Mouse (Mus musculus): Measurements from ENCODE around the gene Tcf7.

The Tcf7 gene

DNA sequence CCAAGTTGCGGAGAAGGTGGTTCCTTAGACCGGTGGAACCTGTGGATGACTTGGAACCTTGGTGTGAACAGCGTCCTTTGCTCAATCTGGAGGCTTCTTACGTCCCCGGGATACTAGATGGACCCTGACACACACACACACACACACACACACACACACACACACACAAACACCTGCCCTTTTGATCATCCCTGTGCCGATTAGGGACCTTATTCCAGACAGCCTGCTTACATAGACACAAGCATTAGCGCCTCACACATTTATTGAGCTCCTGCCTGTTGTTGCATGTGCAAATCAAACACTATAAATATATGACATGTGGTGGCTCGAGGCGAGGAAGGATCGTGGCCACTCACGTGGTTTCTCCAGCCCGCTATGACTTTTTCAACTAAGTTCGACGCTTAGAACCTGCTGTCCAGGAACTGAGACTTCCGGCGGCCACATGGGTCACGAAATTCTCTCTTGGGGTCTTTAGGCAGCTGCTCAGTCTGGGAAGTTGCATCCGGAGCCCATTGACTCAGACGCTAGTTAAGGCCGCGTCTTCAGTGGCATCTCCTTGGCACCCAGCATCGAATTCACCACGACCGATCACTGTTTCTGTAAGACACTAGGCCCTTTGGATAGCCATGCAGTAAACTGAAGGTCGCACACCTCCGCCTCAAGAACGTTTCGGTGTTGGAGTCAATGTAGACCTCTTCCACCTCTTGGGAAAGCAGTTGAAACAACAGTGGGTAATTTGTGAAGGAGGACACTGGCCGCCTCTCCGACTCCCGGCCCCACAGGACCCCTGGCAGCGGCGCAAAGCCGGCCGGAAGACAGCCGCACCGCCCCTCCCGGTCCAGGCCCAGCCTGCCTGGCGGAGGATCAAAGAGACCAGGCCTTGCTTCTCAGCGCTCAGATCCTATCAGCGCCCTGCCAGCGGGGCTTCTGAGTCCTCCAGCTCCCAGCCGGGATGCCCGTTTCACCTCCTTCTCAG is 1.1 kb upstream of the Tcf7 start:
- no peak for DNase-seq (ENCODE audit: extremely low read depth, low read depth)

DNA sequence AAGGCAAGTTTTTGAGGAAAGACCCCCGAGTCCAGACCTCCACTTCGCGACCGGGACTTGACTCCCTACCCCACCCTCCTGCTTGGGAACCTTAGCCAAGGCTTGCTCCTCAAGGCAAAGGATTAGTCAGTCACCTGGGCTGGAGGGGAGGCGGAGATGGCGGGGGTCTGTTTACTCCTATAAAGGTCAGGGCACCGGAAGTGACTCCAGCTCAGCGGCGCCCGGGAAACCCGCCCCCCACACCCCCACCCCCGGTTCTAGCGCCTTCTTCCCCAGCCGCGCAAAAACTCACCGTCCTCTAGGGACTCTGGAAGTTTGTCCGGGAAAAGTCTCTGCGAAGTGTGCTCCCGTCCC is 417 bp downstream of the Tcf7 start:
- DNase-seq (ENCODE audit: extremely low read depth, low read depth), result no peak

DNA sequence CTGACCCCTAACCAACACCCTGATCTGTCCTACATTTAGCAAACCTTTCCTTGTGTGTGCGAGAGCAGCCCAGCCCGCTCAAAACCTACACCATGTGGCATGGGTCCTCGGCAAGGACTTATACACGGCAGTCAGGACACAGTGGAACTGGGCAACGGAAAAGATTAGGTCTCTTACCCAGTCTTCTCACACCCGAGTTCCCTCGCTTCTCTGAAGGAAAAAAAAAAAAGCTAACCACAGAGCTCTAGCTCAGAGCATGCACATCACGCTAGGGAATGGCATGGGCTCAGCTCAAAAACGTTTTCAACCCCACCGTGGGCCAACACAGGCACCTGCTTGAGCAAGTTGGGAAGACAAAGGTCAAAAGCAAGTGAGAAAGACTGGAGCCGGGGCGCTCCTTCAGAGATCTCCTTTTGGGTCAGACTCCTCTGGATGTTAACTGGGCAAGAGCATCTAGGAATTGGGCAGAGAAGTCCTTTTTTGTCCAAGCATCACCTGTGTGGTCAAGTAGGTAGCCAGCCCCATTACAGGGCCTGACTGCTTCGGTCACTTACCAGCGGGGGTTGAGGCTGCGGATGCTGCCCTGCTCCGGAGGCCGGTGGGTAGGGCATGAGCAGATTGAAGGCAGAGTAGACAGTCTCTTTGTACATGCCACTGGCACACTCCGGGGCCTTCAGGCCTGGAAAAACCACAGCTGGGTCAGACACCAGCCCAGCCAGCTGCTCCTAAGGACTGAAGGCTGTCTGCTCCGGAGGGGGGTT is 1.1 kb downstream of the Tcf7 start:
- no peak for DNase-seq (ENCODE audit: extremely low read depth, low read depth)

DNA sequence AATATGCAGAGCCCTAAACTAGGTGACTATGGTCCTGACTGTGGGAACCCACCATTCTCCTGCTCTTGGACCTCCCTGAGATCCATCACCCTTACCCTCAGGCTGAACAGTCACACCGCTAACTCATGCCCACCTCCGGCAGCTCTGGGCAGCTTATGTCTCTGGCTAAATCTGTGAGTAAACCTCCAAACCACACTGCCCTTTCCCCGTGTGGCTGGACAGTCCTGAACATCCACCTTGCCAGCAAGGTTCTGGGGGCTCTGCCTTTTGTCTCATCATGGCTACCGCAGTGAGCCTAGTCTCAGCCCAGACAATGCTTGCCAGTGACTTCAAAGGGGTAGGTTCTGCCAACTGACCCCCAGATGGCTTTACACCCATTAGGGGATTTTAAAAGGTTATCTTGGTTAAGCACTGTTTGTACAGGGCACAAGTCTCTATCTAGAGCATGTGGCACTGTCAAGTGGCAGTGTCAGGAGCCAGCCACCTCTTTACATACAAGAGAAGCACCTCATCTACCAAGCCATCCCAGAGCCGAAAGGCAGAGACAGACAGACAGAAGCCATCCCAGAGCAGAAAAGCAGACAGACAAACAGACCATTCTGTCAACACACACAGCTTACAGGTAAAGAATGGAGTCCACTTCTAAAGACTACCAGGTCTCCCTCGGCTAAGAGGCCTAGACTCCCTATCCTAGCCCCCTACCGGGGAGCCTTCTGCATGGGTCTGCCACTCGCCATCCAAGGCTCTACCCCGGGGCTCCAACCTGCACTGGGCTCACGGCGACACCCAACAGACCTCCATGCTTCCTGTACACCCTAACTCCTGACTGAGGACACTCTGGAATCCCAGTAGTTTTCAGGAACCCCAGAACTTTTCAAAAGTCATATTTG is 2.0 kb downstream of the Tcf7 start:
- no peak for DNase-seq (ENCODE audit: extremely low read depth, low read depth)

DNA sequence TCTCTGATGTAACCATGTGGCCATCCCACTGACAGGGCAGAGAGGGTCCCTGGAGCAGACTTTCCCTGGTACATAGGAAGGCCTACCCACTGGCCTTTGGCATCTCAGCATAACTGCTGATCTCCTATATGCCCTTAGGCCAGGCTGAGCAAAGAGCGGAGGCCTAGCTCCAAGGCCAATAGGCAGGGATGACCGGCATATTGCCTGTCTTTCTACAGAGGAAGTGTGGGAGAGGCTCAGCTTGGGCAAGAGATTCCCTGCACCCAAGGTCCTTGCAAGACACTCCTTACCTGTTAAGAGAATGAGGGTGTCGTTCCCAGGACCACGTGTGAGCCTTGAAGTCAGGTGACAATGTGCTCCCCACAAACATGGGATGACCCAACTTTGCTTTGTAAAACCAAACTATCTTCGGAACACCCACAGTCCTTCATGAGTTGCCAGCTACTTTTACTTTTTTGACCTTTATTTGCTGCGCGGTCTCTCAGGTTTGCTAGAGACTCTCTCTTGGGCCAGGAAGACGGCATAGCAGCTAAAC is 3.1 kb downstream of the Tcf7 start:
- no peak for DNase-seq (ENCODE audit: extremely low read depth, low read depth)

DNA sequence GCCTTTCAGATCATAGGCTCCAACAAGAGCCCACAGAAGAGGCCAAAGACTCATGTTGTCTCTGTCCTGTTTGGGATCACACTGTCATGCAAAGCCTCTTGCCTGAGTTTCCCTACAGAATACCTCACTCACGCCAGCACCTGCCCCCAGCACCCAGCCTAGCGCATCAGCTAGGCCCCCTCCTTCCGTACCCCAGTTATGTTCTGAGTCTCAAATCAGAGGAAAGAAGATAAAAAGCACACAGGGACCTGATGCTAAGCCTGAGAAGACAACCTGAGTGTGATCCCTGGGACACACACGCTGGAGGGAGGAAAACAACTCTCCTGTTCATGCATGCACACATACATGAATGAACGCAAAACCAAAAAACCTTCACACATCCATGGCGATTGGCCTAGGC is 3.8 kb downstream of the Tcf7 start:
- no peak for DNase-seq (ENCODE audit: extremely low read depth, low read depth)

DNA sequence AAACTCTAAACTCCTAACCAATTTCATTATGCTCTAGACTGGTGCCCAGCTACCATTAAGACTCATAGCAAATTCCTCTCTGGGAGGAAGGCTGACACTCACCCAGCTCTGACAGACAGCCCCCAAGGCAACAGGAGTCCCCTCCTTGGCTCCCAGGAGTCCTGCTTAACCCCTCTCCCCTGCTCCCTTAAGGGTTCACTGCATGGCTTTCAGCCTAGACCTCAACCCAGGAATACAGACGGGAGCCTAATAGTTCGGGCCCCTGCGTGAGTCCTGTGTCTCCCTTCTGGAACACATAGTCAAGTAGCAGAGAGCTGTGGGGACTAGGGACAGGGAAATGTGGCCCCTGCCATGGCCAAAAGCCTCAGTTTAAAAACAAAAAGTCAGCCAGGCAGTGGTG is 4.7 kb downstream of the Tcf7 start:
- DNase-seq (ENCODE audit: extremely low read depth, low read depth), result no peak

DNA sequence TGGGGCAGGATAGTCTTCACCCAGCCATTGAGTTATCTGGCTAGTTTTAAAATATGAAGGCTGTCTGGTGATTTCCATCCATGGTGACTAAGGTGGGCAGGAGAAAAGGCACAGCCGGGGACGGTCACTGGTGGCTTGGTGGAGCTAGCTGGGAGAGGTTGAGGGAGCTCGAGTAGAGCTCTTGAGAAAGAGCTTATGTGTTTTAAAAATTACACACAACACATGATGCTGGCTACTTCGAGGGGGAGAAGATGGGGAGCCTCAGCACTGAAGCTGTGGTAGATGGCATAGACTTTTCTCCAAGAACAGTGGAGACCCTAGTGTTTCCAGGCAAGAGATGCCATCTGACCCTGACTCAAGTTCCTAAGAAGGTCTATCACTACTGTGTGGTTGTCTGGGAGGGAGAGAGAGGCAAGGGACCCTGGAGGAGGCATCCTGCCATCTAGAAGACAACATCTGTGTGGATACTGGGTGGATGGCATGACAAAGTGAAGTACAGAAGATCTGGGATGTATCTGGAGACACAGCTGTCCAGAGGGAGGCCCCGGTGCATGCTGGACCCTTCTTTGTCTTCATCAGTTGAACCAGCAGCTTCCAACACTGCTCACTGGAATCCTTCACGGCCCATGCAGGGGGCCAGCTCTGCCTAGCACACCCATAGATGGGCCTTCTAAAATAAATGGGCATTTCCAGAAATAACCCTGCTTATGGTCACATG is 5.2 kb downstream of the Tcf7 start:
- no peak for DNase-seq (ENCODE audit: extremely low read depth, low read depth)

DNA sequence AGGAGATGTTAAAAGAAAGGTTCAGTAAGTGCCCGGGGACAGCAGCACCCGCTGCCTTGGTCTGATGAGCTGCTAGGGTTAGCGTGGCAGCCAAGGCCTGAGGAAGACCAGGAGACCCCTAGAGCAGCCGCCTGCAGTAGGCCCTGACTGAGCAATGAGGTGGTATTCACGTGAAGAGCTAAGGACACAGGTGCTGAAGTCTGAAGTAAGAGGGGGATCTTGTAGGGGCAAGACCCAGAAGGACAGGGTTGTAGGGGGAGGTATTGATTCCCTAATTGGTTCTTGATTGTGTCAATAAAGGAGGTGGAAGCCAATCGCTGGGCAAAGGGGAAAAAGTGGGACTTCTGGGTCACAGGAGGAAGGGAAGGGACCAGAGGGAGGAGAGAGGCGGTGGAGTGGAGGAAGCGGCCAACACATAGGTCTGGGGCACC is 5.8 kb downstream of the Tcf7 start:
- no peak for DNase-seq (ENCODE audit: extremely low read depth, low read depth)

DNA sequence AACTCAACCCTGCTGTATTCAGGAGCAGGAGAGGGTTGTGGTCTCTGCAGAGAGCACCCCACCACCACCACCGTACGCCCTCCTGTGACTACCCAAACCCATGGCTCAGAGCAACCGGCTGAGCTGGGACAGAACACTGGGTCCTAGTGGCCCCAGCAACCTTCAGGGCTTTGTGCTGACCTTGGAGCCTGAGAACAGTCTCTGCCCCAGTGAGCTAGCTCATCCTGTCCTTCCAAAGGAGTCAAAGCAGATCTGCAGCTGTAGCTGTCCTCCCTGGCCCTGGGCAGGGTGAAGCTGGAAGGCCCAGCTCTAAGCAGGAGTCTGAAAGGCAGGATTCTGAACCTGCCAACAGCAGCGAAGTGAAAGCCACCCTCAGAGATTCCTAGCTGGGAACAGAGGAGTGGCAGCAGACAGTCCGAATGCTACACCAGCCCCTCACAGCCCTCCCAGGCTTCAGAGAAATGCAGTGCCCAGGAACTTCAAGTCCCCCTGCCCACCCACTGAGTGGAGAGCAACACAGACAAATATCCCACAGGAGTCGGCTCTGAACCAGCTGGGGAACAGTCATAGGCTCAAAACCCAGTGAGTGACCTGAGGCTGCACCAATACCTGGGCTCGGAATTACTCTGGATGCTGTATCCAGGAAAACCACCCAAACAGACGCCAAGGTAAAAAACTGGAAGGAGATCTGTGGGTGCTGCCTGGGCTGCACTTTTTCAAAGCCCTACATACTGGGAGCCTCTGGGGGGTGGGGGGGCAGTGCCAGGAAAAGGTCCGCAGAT is 6.8 kb downstream of the Tcf7 start:
- no peak for DNase-seq (ENCODE audit: extremely low read depth, low read depth)

DNA sequence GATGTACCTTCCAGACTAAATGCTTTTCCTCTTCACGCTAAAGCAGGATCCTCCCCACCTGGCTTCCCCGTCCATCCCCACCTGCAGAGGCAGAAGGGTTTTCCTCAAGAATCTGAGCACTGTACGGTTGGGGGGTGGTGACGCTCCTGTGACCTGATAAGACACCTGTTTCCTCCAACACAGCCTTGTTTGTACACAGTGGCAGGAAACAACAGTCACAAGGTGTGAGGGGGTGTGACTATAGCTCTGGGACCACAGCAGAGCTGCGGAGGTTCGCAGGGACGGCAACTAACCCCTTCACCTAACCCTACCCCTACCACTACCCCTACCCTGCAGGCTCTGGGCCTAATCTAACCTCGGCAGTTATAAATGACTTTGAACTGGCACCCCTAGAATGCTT is 7.4 kb downstream of the Tcf7 start:
- no peak for DNase-seq (ENCODE audit: extremely low read depth, low read depth)

DNA sequence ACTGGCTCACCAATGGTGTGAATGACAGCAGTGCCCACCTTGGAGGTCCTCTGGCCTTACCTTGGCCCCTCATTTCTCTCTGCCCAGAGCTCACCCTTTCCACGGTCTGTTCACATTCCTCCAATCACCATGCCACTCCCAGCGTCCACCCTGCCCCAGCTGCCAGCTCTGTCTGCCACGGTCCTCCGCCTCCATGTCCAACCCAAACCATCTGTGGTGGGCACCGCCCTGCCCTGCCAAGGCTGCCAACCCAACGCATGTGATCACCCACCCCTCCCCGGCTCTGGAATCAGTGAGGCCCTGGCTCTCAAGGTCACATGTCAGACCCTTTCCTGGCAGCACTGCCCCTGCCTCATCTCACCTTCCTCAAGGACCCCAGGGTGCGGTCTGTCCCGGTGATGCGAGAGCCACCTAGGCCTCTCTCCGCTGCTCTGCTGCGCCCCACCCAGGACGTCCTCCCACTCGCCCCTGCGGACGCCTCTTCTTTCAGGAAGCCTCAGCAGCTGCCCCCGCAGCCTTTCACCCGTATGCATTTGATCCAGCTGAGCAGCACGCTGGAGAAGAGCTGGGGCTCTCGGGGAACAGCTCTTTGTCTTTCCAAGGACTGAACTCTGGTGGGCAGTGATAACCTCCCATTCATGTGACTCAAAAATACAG is 8.2 kb downstream of the Tcf7 start:
- DNase-seq (ENCODE audit: extremely low read depth, low read depth), result no peak

DNA sequence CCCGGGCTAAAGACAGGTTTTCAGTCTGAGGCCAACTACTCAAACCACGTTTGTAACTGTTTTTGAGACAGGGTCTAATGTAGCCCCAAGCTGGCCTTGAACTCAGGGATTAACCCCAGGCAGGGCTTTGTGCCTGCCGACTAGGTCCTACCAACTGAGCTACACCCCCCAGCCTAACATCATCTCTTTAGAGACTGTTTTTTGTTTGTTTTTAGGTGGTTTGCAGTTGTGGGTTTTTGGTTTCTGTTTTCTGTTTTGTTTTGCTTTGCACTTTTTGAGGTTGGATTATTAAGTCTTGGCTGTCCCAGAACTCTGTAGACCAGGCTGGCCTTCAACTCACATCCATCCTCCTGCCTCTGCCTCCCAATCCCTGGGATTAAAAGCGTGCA is 8.9 kb downstream of the Tcf7 start:
- no peak for DNase-seq (ENCODE audit: extremely low read depth, low read depth)

DNA sequence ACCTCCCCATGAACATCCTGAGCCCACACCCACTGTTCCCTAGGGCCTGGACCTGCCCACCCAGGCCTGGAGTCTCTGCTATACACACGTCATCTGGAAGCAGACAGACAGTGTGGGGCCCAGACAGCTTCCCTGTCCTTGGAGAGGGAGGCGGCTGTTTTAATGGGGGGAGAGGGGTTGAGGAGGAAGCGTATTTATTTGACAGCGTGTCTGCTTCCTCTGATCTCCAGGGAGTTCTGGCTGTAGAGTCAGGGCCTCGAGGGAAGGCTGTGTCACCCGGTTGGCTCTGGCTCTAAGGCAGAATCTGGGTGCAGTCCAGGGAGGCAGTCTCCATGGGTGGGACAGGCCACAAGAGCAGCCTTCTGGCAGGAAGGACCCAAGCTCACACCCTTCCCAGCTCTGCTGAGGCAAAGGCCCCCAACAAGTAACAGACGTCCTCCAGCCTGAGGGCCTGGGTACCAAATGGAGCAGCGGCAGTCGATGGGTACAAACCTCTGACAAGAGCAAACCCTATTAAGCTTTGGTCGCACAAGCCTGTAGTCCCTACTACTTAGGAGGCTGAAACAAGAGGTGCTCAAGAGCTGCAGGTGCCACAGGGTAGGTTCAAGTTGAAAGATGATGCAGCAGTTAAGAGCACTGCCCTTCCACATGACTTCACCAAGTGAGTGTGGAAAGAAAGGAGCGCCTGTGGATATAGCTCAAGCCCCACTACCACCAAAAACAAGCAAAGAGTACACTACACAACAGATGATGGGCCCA is 9.5 kb downstream of the Tcf7 start:
- DNase-seq (ENCODE audit: extremely low read depth, low read depth), result no peak

DNA sequence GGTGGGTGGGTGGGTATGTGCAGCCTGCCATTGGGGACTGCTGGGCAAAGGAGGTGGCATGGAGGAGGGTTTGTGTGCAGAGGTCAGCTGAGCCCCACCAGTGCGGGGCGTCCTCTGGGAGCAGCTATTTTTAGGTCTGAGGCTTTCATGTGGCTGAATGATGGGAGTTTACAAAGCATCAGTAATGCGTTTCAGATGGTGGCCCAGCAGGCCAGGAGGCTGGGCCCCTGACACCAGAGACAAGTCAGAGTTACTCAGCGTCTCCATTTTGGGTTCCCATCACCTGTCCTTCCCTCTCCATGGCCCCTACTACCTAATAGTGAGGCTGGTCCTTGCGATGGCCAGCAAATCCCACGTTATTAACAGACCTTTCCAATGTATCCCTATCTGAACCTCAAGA is 10.2 kb downstream of the Tcf7 start:
- DNase-seq (ENCODE audit: extremely low read depth, low read depth), result no peak

DNA sequence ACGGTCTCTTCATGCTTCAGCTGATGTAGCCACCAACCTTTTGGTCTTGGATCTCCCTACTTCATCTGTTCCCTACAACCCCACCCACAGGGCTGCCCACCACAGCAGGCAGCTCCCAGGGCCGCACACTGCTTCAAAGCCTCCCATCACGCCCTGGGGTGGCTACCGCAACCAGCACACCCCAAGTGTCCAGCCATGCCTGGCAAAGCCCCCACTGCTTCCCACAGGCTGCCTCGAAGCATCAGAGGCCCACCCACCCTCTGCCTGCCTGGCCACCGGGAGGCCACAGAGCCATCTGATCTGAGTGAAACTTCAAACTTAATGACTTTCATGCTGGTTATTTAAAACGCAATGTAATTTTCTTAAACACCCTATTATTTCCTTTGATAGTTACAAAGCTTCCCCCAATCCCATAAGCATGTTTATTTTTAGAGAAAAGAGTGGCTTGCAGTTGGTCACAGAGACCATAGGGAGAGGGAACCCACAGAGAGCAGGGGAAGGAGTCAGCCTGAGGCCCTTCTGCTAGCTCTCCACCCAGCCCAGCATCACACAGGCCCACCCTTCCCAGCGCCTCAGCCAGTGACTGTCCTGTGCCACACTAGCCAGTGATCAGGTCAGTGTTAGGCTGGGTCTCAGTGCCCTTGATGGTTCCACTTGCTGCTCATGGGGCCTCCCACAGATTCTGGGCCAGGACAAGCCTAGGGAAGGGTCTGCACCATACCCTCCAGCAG is 10.9 kb downstream of the Tcf7 start:
- DNase-seq (ENCODE audit: extremely low read depth, low read depth), result no peak

DNA sequence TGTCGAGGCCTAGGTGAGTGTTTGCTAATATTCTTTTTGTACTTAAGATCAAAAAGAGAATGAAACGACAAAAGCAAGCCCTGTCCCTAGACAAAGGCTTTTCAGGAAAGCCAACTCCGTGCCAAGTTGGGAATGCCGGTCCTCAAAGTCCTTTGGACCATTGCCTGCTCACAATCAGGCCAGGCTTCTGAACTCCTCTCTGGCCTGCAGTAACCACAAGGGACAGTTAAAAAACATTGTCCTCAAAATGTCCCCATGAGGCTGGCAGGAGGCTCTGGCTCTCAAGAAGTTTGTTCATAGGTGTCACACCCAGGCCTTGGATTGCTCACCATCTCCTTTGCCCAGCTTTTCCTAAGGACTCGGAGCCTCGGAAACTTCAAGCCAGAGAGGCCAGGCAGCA is 13.0 kb downstream of the Tcf7 start:
- DNase-seq (ENCODE audit: extremely low read depth, low read depth), result no peak

Data from MEL-GATA-1-ER (cell line).